19 mouse cellular contexts compared by ENCODE assay signal in genomic region chr12:58628817-58629216, GRCm38 (mm10).
"Had no signal": no experiment of that assay in that cellular context is flagged by ENCODE, and none has a peak within 500 bp of the region (broad histone marks: within the 10 kb centered on the region; RNA-seq: fewer than 3 reads in every experiment).

No protein-coding gene starts in this region.

- H3K27ac ChIP-seq: kidney, embryonic 15.5 days; left cerebral cortex, adult 2 months; liver, embryonic 13.5 days; neural tube, embryonic 13.5 days; stomach, postnatal 0 days had no signal

- H3K27me3 ChIP-seq: kidney, embryonic 15.5 days; liver, embryonic 13.5 days; neural tube, embryonic 13.5 days had no signal

- H3K36me3 ChIP-seq: kidney, embryonic 15.5 days; liver, embryonic 13.5 days; neural tube, embryonic 13.5 days had no signal

- H3K4me1 ChIP-seq: kidney, embryonic 15.5 days; liver, embryonic 13.5 days had no signal

- H3K4me3 ChIP-seq: kidney, embryonic 15.5 days; left cerebral cortex, adult 2 months; liver, embryonic 13.5 days; myocyte; neural tube, embryonic 13.5 days had no signal

- H3K9me3 ChIP-seq: kidney, embryonic 15.5 days; liver, embryonic 13.5 days; neural tube, embryonic 13.5 days had no signal

- DNase-seq: kidney, adult 8-10 months; kidney, postnatal 10 days; kidney, postnatal 36 days; layer of hippocampus, postnatal 36 days; liver, embryonic 13.5 days; lung, adult 2 months; lung, postnatal 14 days; lung, postnatal 4 days; right cerebral cortex, adult 18-20 months; right cerebral cortex, postnatal 14 days; right cerebral cortex, postnatal 4 days; thymus, adult 2 months; thymus, postnatal 14 days; thymus, postnatal 4 days had no signal

- H3K4me2 ChIP-seq: kidney, embryonic 15.5 days; liver, embryonic 13.5 days; neural tube, embryonic 13.5 days had no signal

- H3K9ac ChIP-seq: kidney, embryonic 15.5 days; liver, embryonic 13.5 days; neural tube, embryonic 13.5 days had no signal
